Mouse (Mus musculus): ENCODE measurements around the gene Ykt6.

DNA sequence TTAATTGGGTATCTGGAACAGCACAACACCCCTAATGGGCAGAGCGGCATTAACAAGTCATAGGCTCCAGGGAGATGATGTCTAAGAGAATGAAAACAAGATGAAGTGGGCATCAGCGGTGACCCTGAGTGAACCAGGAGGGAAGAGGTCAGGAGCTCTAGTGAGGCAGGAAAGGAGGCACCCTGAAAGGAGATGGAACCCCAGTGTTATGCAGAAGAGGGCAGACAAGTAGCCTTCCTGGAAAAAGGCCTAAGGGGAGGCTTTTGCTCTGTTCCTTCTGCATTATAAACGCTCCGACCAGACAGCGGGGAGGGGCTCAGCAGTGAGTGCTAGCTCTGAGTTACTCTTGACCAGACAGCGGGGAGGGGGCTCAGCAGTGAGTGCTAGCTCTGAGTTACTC lies 12.5 kb upstream of the Ykt6 start:
- TF ChIP-seq EP300 (IDR thresholded peaks at IDR 0.05; ENCODE audit: low read depth) (no peak), CTCF (IDR thresholded peaks at IDR 0.05; ENCODE audit: low read depth) (no peak)
